Mouse (Mus musculus): ENCODE data around the gene Grm2.

DNA sequence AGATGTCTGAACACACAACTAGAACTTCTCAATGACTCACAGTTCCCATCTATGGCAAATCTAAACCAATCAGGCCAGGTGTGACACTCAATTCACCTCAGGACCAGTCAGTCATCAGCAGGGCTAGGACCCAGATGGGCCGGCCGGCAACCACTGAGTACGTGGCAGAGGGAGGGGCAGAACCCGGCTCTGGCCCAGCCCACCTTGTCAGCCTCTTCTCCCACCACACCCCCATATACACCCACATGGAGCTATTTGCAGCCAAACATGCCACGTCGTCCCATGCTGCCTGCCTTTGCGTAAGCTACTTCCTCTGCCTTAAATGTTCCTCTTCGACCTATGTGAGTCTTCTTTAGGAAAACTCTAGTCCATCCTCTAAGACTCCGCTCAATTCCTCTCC, 20.1 kb upstream of the Grm2 start:
- TF ChIP-seq EP300 (IDR thresholded peaks at IDR 0.05; ENCODE audit: insufficient read depth, low read depth, low read length), result no peak
- TF ChIP-seq POLR2A (IDR thresholded peaks at IDR 0.05; ENCODE audit: insufficient read depth, low read length), result no peak
- no peak for TF ChIP-seq CTCF (IDR thresholded peaks at IDR 0.05; ENCODE audit: low read depth, low read length)
